Mouse (Mus musculus) frontal cortex, postnatal 36 days (tissue): ENCODE measurements around the gene Mdga2.

Experiments used
- DNase-seq, 2 experiments: peaks; one replicate each; pipeline ENCODE4 v3.0.0; 2022; ENCODE audit warnings: low spot score in 2 of 2

Gene Mdga2

DNA sequence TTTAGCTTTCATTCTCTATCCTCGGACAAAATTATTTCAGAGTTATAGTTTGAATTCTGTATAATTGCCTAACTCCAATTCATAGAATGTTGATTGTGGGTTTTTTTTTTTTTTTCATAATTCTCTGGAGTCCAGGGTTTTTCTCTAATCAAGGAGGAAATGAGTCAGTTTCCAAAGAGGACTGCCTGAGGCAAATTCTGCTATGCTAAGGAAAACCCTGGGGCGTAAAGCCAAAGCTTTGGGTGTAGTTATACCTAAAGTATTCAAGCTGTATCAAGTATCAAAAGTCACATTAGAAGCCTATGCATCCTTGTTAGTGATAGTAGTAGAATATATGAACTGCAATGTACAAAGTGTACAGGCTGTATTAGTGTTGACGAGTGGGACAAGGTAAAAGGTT is 519.6 kb downstream of the Mdga2 start:
- no peak for DNase-seq

DNA sequence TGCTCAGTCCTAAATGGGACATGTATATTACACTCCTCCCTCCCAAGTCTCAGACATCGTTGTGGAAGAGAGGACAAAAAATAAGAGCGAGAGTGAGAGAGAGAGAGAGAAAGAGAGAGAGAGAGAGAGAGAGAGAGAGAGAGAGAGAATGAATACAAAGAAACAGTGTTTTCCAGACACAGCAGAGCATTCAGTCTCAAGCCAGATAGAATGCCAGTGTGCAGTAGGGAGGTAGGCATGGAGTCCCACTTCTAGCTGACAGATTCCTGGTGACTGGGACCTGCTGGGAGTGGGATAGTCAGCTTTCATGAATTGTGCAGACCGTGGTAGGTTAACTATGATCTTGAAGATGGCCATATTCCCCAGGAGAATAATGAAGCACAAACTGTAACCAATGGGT is 542.8 kb downstream of the Mdga2 start:
- DNase-seq: no peak

DNA sequence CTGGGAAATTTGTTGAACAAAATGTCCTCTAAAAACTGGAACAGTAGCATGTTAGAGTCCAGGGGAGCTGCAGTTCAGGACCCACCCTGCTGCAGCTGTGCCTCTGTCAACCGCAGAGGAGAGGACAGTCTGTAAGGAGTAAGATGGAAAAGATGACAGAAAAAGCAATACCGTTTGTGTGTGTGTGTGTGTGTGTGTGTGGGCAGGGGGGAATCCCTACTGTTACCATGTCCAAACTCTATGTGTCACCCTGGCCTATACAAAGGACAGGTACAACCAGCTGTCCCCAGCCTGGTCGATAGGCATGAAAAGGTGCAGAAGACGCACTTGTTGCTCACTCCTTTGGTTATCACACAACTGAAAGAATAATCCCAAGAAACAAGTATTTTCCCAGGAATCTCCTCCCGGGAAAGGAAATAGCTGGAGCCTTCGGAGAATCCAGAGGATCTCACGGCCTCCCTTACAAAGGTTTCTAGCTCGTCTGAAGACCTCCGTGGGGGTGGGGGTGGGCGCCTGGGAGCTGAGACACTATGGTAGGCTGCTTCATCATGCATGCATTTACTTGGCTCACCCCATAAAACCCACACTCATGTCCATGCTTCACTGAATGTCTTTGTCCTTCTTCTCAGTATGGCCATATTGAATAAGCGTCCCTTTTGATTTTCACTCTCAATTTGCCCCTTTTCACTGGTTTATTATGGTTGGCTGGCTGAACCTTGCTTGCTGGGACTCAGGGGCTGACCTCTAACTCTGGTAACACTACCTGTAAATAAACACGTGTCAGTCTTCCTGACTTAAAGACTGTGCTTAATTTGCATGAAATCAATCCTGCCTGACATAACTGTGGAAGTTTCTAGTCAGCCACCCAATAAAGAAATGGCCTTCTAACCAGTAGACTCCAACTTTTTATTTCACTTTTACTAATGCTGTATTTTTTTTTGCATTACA is 573.5 kb downstream of the Mdga2 start:
- DNase-seq: no peak

DNA sequence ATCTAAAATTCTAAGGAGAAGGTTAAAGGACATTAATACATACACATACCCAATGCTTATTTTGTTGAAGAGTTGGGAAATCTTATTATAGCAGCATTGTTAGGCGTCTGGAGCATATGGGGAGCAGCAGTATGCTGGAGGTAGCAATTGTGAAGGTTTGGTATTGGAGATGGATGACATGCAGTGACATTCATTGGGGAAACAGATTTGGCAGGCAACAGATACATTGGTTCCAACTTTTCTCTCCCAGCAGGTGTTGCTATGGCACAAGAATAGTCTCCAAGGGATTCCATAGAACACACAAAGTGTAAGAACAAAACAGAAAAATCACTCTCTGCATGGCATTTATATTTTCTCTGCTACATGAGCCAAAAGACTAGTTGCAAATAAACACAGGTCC is 581.9 kb downstream of the Mdga2 start:
- peak in 1 of 2 experiments; percentile 51 for DNase-seq

DNA sequence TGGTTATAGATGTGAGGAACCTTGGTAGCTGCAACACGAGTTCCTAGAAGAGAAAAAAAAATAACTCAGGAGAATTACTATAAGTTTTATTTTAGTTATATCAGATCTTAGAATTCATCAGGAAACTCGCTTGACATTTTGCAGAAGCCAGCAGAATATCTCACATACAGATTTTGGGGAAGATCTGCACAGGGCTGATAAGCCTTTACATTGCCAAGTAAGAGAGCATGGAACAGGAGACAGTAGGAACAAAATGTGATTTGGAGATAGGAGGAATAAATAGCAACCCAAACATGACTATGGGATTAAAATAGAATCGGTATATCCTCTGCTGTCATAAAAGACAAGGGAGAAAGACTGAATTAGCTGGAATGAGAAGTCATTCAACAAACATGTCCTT is 602.4 kb downstream of the Mdga2 start:
- peak in 1 of 2 experiments; percentile 18 for DNase-seq

DNA sequence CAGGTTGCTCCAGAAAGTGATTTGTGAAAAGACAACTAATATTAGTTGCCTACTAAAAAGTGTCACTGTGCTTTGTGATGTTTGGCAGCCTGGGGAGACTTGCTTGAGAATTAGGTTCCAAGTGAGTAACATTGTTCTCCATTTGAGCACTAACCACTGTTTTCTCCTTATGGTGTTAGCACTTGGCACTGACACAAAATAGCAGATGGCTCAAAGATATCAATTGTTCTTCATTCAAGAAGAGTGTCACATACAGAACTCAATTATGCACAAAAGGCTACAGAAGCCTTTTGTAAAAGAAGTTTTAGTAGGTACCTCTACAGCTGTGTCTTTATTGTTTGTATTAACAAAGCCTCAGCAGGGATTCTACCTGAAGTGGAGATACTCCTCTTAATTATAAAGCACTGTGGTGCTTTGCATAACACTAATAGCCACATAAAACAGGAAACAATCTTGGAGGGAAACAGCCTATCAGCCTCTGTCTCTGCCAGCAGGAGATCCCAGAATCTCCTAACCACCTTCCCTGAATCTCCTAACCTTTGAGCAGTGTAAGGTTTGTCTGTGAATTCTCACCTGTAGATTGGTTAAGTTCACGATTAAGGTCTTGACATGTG is 630.6 kb downstream of the Mdga2 start:
- DNase-seq: no peak

DNA sequence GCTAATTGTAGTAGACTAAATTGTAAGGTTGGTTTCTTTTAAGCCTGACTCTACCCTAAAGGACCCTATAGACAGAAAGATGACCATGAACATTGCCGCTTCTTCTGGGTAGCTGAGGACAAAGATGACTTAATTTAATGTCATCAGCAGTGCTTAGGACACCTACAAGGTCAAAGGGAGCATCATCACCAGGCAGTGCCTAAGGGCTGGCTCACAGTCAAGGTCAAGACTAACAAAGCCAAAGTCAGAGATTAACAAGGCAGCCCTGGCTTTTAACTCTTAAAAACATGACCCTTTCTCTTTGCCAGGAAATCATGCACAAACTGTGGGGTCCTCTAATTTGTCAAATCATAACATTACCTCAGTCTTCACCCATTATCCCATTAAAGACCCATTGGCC is 657.0 kb downstream of the Mdga2 start:
- DNase-seq: no peak

DNA sequence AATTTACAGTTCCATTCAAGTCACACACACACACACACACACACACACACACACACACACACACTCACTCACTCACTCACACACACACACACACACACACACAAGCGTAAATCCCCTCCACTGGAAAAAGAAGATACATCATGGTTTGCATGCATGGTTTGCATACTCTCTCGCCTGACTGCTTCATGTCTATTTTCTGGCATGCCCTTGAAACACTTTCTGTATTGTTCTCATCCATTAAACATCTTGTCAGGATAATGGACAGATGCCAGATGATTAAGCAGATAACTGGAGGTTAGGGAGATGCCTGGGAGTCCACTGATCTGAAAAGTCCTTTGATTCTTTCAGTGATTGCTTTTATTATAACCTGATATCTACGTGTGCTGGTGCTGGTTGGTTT is 665.5 kb downstream of the Mdga2 start:
- no peak for DNase-seq

DNA sequence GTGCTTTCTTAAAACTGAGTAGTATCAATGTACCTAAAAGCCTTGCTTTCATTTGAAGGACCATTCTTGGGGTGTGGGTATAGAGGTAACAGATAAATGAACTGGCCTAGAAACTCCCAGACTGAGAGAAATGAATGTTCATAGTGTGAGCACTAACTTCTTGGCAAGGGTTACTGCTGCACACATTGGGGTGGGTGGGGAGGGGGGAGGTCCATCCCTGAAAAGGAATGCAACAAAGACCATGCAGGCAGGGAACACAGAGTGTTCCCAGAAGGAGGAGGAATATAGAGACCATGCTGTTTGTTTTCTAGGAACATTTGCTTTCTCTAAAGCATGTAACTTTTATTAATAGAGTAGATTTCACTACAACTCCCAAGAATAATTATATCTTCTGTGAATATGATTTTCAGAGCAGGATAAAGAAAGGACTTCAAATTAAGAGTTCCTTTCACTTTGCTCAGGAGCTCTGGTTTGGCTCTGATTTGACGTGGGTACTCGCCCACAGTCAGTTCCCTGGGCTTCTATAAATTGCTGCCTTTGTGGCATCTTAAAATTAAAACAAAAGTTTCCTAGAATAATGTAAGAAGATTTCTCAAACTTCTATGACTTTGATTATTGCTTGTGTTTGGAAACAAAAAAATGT is 666.0 kb downstream of the Mdga2 start:
- peak in 1 of 2 experiments; percentile 51 for DNase-seq

DNA sequence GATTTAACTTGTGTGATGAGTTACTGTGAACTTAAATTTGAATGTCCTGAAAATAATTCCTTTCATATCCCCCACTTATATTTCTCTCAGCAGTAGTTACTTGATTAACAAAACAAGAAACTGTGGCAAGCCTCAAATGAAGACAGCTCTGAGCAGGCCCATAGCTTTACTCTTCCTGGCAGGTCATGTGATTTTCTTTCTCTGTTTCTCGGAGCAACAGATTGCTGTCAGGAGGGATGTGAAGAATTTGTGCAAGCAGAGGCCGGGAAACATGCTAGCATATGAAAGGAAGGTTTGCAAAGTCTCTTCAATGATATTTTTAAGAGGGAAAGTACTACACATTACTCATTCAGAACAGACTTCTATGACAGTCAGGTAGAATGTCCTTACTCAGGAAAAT is 697.4 kb downstream of the Mdga2 start:
- DNase-seq: no peak

DNA sequence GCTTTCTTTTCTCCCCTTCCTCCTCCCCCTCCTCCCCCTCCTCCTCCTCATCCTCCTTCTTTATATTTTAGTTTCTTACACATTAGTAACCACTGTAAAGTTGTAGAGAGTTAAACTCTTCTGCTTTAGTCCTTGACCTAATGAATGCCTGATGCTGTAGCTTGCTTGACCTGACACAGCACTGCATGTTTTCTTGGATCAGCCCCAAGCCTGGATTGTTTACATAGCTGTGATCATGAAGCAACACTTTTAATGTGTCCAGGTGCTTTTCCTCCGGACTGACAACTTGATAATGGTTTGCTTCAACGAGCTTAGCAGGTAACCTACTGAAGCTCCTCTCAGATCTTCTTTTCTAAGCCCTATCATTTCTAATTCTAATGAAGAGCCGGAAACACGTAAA is 723.1 kb downstream of the Mdga2 start:
- no peak for DNase-seq

DNA sequence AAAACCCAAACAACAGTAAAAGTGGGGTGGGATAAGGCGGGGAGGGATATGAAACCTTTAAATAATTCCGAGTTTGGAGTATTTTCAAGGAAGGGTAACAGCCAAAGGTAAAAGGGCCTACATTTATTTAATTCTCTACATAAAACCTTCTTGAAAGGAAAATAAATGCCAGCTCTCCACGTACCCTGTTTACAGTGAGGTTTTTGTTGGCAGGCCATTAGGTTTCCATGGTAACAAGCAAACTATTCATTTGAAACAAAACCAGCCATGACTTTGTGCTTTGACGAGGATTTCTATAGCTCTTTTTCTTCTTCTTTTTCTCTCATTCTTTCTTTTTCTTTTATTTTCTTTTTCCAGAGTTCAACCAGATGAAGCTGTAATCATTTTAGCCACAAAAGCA is 751.5 kb downstream of the Mdga2 start:
- DNase-seq: no peak

DNA sequence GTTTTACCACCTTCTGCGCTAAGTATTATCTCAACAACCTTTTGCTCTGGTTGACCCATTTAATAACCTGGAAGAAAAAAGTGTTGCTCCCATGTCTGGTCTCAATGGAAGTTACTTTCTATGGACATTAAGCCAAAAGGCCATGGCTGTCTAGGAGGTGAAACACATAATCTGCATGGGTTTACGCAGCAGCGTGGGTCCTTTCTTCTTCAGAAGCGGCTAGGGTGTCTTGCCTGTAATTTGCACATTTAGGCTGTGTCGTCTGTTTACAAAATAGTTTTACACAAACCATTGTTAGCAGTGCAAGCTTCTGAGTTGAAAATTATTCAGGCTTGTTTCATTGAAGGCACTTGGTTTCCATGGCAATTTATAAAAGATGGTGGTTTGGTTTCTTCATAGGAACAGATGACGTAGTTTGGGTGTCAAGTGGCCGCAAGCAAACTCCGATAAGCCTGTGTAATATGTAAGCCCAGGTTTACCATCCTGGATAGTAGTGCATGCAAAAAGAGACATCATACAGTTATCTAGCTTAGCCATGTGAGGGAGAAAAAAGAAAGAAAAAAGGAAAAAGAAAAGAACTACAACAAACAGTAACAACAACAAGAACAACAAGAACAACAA is 752.0 kb downstream of the Mdga2 start:
- no peak for DNase-seq

DNA sequence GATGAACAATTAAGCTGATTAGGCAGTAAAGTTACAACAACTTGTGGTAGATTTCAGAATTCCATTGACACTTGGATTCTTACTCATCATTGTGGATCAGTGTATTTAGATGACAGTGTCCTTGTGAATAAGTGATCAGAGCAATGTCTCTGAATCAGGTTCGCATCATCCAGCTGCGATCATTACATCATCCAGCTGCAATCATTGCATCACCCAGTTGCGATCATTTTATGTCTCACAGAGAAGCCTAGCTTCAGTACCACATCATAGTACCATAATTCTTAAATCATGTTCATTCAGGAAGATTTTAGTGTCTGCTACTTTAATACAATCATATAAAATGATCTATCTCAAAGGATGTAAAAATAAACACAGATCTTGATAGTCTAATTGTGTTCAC is 756.8 kb downstream of the Mdga2 start:
- DNase-seq: no peak

DNA sequence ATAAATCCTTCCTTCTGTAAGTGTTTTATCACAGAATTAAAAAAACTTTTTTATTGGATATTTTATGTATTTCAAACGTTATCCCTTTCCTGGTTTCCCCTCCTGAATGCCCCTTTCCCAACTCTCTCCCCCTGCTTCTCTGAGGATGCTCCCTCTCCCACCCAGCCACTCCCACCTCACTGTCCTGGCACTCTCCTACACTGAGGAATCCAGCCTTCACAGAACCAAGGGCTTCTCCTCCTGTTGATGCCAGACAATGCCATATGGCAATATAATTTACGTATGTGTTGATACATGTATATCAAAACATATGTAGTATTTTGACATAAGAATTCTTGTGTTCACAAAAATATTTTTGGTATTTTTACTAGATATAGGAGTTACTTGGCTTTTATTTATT is 779.0 kb downstream of the Mdga2 start:
- DNase-seq: no peak
